Mouse (Mus musculus): Measurements from ENCODE around the gene Wrap73. TPM values are rescaled to one million over a fixed set of nuclear protein-coding genes. Genes with fewer than 3 reads are reported as not detected.
A peak's percentile ranks its signal among the peaks of the same experiment; 100 is the strongest.

Wrap73 gene
- polyA plus RNA-seq, 1 experiment from 2014 or later = 54.6 TPM

DNA sequence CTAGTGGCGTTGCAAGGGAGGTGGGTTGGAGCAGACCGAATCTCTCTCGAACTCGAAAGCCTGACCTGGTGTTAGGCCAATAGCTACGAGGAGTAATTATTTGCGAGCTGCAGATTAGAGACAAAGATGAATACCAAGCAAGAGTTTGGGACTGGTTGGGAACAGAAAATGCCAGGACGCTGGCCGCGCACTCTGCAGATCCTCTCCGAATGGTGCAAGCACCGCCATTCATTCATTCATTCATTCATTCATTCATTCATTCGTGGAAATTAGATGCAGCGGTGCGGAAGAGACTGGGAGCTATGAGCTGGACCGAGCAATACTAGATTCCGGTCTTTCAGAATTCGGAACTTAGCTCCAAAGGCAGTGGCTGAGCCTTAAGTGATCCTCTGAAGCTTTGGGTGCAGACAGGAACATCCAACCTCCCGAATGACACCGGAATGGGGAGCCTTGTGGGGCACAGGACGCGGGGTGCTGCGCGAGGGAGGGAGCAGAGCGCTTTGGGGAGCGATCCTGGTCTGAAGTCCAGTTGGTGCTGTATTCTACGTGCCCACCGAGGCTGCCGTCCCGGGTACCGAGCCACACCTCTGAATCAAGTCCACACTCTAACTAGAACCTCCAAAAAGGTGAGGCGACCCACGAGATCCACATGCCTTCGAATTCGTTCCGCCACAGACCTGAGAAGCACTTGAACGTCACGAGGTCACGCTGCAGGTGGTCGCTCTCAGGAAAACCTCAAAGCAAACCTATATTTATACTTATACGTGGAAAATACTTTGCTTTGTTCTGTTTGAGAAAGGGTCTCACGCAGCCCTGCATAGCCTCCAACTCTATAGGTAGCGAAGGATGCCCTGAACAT is 934 bp upstream of the Wrap73 start:
- 2% methylated on average over 42 of the region's 42 CpGs for WGBS
- peaks cover 38% of the 10 kb centered on the region for H3K4me1 ChIP-seq
- H3K36me3 ChIP-seq (replicated peaks) = peaks cover 6% of the 10 kb centered on the region
- H3K4me2 ChIP-seq = peak overlapping the region; percentile 91
- ATAC-seq (ENCODE audit: low FRiP score) = no peak
- no peak overlapping the region for H3K27ac ChIP-seq
- H3K9ac ChIP-seq = no peak overlapping the region
- peaks cover 56% of the 10 kb centered on the region for H3K27me3 ChIP-seq
- H3K9me3 ChIP-seq = no peaks in the 10 kb centered on the region
- peak overlapping the region; percentile 83 for H3K4me3 ChIP-seq (replicated peaks)

DNA sequence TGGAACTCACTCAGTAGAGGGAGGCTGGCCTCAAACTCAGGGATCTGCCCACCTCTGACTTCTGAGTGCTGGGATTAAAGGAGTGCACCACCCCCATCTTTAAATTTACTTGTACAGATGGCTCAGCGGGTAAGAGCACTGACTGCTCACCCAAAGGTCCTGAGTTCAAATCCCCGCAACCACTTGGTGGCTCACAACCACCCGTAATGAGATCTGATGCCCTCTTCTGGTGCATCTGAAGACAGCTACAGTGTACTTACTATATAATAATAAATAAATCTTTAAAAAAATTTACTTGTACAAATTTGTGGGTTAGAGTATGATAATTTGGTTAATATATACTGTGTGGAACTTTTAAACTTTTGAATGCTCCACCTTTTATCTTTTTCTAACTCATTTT is 2.5 kb downstream of the Wrap73 start:
- Histone ChIP-seq H3K36me3 (replicated peaks) (peaks cover 38% of the 10 kb centered on the region), H3K27ac (no peak overlapping the region), H3K9me3 (no peaks in the 10 kb centered on the region), H3K4me1 (peaks cover 33% of the 10 kb centered on the region), H3K4me3 (replicated peaks) (no peak overlapping the region), H3K9ac (no peak overlapping the region), H3K4me2 (no peak overlapping the region), H3K27me3 (peaks cover 21% of the 10 kb centered on the region)
- ATAC-seq (ENCODE audit: low FRiP score) = no peak
- WGBS = 83% methylated on average over 3 of the region's 3 CpGs

DNA sequence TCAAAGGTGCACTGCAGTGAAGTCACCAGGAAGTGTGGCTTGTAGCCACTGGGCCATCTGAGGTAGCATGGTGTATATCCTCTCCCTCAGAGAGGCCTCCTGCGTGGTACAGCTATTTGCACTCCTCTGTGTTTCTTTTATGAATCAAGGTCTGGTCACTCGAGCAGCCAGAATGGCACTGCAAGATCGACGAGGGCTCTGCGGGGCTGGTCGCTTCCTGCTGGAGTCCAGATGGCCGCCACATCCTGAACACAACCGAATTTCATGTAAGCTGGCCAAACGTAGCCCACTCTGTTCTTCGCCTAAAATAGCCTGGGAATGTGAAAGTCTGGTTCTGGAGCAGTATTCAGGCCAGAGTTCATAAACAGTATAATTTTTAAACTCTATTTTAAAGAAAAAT is 4.2 kb downstream of the Wrap73 start:
- WGBS = 87% methylated on average over 10 of the region's 10 CpGs
- no peak overlapping the region for H3K4me2 ChIP-seq
- H3K4me1 ChIP-seq = peaks cover 17% of the 10 kb centered on the region
- H3K9me3 ChIP-seq = no peaks in the 10 kb centered on the region
- H3K9ac ChIP-seq = no peak overlapping the region
- no peak overlapping the region for H3K4me3 ChIP-seq (replicated peaks)
- ATAC-seq (ENCODE audit: low FRiP score) = no peak
- H3K27ac ChIP-seq = no peak overlapping the region
- H3K27me3 ChIP-seq = peaks cover 5% of the 10 kb centered on the region
- peaks cover 53% of the 10 kb centered on the region for H3K36me3 ChIP-seq (replicated peaks)

DNA sequence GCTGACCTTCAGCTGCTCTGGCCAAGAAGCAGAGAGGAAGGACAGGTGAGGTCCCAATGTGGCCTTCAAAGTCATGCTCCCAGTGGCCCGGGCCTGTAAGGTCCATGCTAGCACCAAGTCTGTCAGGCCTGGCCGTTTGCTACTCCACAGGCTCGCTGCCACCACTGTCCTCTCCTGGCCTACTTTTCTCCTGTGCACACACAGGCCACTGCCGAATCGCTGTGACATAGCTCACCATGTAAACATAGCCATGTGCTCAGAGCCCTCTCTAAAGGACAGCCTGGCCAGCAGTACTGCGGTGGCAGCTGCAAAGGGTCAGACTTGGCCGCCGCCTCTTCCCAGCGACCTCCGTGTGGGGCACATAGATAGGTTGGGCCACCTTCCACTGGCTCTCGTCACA is 11.9 kb downstream of the Wrap73 start:
- no peak overlapping the region for H3K4me2 ChIP-seq
- WGBS = 63% methylated on average over 11 of the region's 11 CpGs
- peaks cover 87% of the 10 kb centered on the region for H3K36me3 ChIP-seq (replicated peaks)
- no peak overlapping the region for H3K9ac ChIP-seq
- H3K27ac ChIP-seq = no peak overlapping the region
- no peak for ATAC-seq (ENCODE audit: low FRiP score)
- no peaks in the 10 kb centered on the region for H3K9me3 ChIP-seq
- H3K4me1 ChIP-seq = peaks cover 9% of the 10 kb centered on the region; the same call in 1 of the 2 replicates
- H3K27me3 ChIP-seq = no peaks in the 10 kb centered on the region
- H3K4me3 ChIP-seq (replicated peaks) = no peak overlapping the region

DNA sequence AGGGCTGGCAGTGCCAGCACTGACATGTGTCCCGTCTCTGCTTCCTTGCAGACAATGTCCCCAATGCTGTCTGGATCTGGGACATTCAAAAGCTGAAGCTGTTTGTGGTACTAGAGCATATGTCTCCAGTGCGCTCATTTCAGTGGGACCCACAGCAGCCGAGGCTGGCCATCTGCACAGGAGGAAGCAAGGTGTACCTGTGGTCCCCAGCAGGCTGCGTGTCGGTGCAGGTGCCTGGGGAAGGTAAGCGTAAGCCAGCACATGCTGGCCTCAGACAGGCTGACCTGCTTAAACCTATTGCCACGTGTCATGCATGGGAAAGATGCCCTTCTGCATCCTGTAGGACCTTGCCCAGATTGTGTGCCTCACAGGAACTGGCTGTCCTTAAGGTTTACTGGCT is 13.9 kb downstream of the Wrap73 start:
- WGBS = 84% methylated on average over 7 of the region's 7 CpGs
- H3K27me3 ChIP-seq = no peaks in the 10 kb centered on the region
- H3K4me1 ChIP-seq = peaks cover 20% of the 10 kb centered on the region
- no peak overlapping the region for H3K9ac ChIP-seq
- H3K9me3 ChIP-seq = no peaks in the 10 kb centered on the region
- ATAC-seq (ENCODE audit: low FRiP score) = no peak
- H3K4me3 ChIP-seq (replicated peaks) = no peak overlapping the region
- H3K27ac ChIP-seq = no peak overlapping the region
- H3K4me2 ChIP-seq = no peak overlapping the region
- H3K36me3 ChIP-seq (replicated peaks) = peaks cover 68% of the 10 kb centered on the region

DNA sequence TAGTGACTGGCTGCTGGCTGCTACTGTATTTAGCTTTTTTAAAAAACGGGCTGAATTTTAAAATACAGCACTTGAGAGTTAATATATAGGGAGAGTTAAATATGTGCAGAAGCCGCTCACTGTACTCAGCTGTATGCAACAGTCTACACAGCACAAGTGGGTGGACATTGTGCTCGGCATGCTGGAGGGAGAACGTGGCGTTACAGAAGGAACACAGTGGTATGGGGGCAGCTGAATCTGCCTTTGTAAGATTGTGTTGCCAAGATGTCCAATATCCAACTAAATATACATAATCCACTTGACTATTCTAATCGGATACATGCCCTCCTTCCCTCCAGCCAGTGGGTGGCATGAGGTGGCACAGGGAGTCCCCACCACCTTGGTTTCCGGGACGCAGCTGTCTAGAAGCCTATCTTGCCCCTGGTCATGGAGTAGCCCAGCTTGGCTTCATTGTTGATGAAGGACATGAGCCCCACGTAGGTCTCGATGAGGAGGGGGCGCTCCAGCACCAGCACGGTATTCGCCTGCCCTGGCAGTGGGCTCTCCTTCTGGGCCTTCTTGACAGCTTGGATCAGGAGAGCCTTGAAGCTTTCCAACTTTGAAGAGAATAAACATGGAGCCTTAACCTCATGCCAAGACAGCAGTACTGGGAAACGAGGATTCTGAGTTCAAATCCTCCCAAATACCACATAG is 15.9 kb downstream of the Wrap73 start:
- Histone ChIP-seq H3K4me2 (no peak overlapping the region), H3K9ac (no peak overlapping the region), H3K27ac (no peak overlapping the region), H3K4me3 (replicated peaks) (no peak overlapping the region), H3K27me3 (no peaks in the 10 kb centered on the region), H3K36me3 (replicated peaks) (peaks cover 50% of the 10 kb centered on the region), H3K4me1 (peaks cover 27% of the 10 kb centered on the region), H3K9me3 (no peaks in the 10 kb centered on the region)
- whole genome bisulfite sequencing = 90% methylated on average over 14 of the region's 14 CpGs
- ATAC-seq (ENCODE audit: low FRiP score) = no peak

DNA sequence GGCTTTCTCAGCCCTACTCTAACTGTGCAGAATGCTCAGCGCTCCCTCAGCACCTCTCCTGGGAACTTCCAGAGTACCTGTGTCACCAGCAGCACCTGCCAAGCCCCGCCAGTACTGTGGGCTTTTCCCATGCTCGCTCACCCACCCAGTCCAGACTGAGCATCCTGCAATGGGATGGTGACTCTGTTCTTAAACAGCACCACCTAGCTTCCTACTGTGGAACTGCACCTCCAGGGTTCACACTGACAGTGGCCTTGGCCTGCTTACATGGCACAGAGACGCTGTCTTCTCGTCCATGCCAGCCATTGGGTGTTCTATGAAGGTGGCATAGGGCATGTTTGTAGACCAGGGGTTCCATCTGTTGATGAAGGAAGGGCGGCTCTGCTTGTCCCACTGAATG is 16.8 kb downstream of the Wrap73 start:
- ATAC-seq (ENCODE audit: low FRiP score) = no peak; the same call in 1 of the 2 replicates
- H3K4me2 ChIP-seq = peak overlapping the region; percentile 90; the same call in 1 of the 2 replicates
- WGBS = 13% methylated on average over 6 of the region's 6 CpGs

DNA sequence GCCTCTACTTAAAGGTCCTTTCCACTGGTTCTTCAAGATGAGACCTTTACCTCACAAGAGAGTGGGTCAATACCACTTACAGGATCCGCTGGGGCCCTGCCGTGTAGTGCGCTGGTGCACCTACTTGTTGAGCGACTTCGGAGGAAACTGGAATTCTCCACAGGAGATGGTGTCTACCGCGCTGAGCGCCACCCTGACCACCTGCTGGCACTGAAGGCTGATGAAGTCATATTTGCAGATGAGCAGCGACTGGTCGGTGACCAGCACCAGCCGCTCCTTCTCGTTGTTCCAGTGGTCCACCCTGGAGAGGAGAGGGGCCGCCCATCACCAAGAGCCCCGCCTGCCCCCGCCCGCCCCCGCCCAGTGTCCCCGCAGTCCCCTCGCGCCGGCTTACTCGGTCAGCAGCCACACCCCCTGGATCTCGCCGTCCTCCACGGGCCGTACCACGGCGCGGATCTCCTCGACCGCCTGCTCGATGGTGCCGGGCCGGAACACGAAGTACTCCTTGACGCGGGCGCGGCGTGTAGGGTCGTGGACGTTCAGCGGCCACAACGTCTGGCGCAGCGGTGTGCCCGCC is 17.9 kb downstream of the Wrap73 start:
- peak; percentile 59; the same call in 1 of the 2 replicates for ATAC-seq (ENCODE audit: low FRiP score)
- no peaks in the 10 kb centered on the region for H3K27me3 ChIP-seq
- 3% methylated on average over 47 of the region's 47 CpGs for WGBS
- H3K9me3 ChIP-seq = no peaks in the 10 kb centered on the region
- peak overlapping the region; percentile 90 for H3K4me2 ChIP-seq
- peaks cover 25% of the 10 kb centered on the region for H3K4me1 ChIP-seq
- H3K4me3 ChIP-seq (replicated peaks) = peak overlapping the region; percentile 94
- H3K27ac ChIP-seq = peak overlapping the region; percentile 74
- peaks cover 38% of the 10 kb centered on the region for H3K36me3 ChIP-seq (replicated peaks)
- H3K9ac ChIP-seq = peak overlapping the region; percentile 81

More for the DNA sequence above, 16.8 kb downstream of the Wrap73 start:
- H3K9me3 ChIP-seq = no peaks in the 10 kb centered on the region
- peaks cover 27% of the 10 kb centered on the region for H3K4me1 ChIP-seq
- H3K36me3 ChIP-seq (replicated peaks) = peaks cover 45% of the 10 kb centered on the region
- no peak overlapping the region for H3K4me3 ChIP-seq (replicated peaks)
- H3K9ac ChIP-seq = no peak overlapping the region
- no peaks in the 10 kb centered on the region for H3K27me3 ChIP-seq
- no peak overlapping the region for H3K27ac ChIP-seq

DNA sequence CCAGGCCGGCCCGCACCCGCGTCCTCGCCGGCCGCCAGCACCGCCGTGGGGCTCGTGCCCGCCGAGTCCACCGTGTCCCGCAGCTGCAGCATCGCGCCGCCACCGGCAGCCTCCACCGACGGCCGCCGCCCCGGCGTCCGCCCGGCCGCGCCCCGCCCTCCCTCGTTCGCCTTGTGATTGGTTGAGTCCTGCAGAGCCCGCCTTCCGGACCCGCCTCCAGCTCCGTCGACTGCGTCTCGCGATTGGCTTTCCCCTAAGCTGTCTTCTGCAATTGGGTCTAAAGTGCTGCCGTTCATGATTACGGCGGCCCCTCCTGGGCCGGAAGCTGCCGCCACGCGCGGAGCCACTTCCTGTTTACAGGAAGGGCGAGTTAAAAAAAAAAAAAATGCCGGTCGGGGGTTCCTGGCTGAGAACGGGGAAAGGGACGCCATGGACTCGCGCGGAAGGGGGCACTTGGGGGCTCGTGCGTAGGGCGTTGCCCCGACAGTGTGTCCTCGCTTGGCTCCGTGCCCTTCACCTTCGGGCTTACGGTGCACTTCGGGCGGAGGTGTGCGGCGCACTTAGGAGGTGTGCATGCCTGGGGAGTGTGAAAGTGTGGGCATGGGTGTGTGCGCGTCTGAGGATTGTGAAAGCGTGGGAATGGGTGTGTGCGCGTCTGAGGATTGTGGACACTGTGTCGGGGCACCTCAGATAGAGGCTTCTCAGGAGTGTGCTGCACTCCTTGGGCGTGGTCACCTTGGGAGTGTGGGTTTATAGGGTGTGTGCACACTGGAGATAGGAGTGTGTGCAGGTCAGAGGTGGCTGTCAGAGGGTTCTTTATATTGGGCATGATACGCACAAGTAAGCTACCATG is 18.6 kb downstream of the Wrap73 start, which contains the start of gene Tprgl:
Gene Tprgl, minus strand, starts transcription at position 129 of the 853 bp plus-strand sequence.
- H3K9me3 ChIP-seq = no peaks in the 10 kb centered on the region
- H3K9ac ChIP-seq = peak within 1 kb of the TSS; percentile 81
- H3K27ac ChIP-seq = peak within 1 kb of the TSS; percentile 74
- H3K27me3 ChIP-seq = no peaks in the 10 kb centered on the region
- WGBS = under 1% methylated on average over 75 of the region's 75 CpGs
- peaks cover 21% of the 10 kb centered on the region for H3K4me1 ChIP-seq
- peak within 1 kb of the TSS; percentile 94 for H3K4me3 ChIP-seq (replicated peaks)
- peaks cover 31% of the 10 kb centered on the region for H3K36me3 ChIP-seq (replicated peaks)
- H3K4me2 ChIP-seq = peak within 1 kb of the TSS; percentile 95
- peak; percentile 97 for ATAC-seq (ENCODE audit: low FRiP score)

DNA sequence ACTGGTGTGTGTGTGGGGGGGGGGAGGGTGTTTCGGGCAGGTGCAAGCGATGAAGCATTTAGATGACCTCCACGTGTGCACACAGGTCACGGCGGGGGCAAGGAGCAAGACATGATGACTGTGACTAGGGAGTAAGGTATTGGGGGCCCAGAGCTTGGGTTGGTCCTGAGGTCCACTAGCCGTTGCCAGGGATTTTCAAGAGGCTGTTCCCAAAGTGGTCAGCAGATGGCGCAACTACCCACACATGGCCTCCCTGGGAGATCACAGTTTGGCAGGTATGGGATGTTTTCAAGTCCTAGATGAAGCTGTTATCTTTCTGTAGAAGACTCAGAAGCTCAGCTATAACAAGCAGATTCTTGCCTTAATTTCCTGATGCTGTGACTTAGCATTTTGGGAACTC is 21.1 kb downstream of the Wrap73 start:
- ATAC-seq (ENCODE audit: low FRiP score) = no peak
- Histone ChIP-seq H3K4me2 (no peak overlapping the region), H3K4me3 (replicated peaks) (no peak overlapping the region), H3K27ac (no peak overlapping the region), H3K27me3 (peaks cover under 1% of the 10 kb centered on the region; the same call in 1 of the 2 replicates), H3K36me3 (replicated peaks) (peaks cover 5% of the 10 kb centered on the region), H3K4me1 (peaks cover 21% of the 10 kb centered on the region), H3K9ac (no peak overlapping the region), H3K9me3 (no peaks in the 10 kb centered on the region)
- 14% methylated on average over 7 of the region's 7 CpGs for WGBS

DNA sequence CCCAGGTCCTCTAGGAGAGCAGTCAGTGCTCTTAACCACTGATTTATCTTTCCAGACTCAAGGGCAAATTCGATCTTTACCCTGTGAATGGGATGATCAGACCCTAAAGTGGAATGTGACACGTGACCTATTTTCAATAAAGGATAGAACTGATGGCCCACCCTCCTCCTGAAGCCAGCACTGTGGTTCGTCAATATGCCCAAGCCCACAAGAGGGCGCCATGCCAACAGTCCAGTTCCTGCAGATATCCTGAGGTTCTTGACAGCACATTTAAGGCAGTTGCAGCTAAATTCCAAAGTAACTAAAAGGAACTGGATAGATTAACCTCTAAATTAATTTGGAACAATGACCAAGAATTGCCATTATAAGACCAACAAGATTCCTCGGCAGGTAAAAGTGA is 24.9 kb downstream of the Wrap73 start:
- Histone ChIP-seq H3K4me2 (no peak overlapping the region), H3K27ac (no peak overlapping the region), H3K9ac (no peak overlapping the region), H3K27me3 (peaks cover 36% of the 10 kb centered on the region), H3K4me3 (replicated peaks) (no peak overlapping the region), H3K4me1 (peaks cover 24% of the 10 kb centered on the region), H3K36me3 (replicated peaks) (no peaks in the 10 kb centered on the region), H3K9me3 (no peaks in the 10 kb centered on the region)
- ATAC-seq (ENCODE audit: low FRiP score) = no peak
- WGBS = 25% methylated on average over 5 of the region's 5 CpGs
